Mouse (Mus musculus): ENCODE data around the gene Abcc8.

GRCm38 (mm10) chr7:46058882-46059281 lies 121.0 kb downstream of the Abcc8 start:
- TF ChIP-seq CTCF (IDR thresholded peaks at IDR 0.05; ENCODE audit: insufficient read depth, low read depth, low read length) (no peak), POLR2A (IDR thresholded peaks at IDR 0.05; ENCODE audit: insufficient read depth, low read depth, low read length) (no peak)

Data from olfactory bulb, adult 2 months (tissue).